Mouse (Mus musculus): ENCODE measurements around the gene Stk25.

GRCm38 (mm10) chr1:93632723-93633122, 25.7 kb downstream of the Stk25 start:
- no peak for TF ChIP-seq POLR2A (IDR thresholded peaks at IDR 0.05; ENCODE audit: borderline replicate concordance, low read depth, low read length)
- TF ChIP-seq CTCF (IDR thresholded peaks at IDR 0.05; ENCODE audit: low read depth, low read length), result no peak
